Mouse (Mus musculus): ENCODE data around the gene Pak1. TPM values are rescaled to one million over a fixed set of nuclear protein-coding genes. Genes with fewer than 3 reads are reported as not detected.

The Pak1 gene
- total and polyA plus RNA-seq, 3 experiments: 1.1 to 1.6 (median 1.2) TPM

- TF ChIP-seq POLR2A (IDR thresholded peaks at IDR 0.05; ENCODE audit: insufficient read depth, low read depth, low read length): no peak
- no peak for TF ChIP-seq CTCF (IDR thresholded peaks at IDR 0.05)
- TF ChIP-seq EP300 (IDR thresholded peaks at IDR 0.05; ENCODE audit: insufficient read depth, low read depth, low read length): no peak
- Histone ChIP-seq H3K4me3 (no peak overlapping the region), H3K79me2 (replicated peaks; ENCODE audit: control insufficient read depth, insufficient read depth, low read length) (no peaks in the 10 kb centered on the region), H3K27ac (no peak overlapping the region), H3K27me3 (ENCODE audit: control insufficient read depth, insufficient read depth, low read length) (no peaks in the 10 kb centered on the region), H3K36me3 (ENCODE audit: control insufficient read depth, insufficient read depth, low read length) (no peaks in the 10 kb centered on the region), H3K9ac (ENCODE audit: low read depth, low read length) (no peak overlapping the region), H3K4me1 (ENCODE audit: control insufficient read depth, insufficient read depth, low read length) (no peaks in the 10 kb centered on the region)
- DNase-seq: no peak
- intact Hi-C loops (cut with DNase I): no loop called here
- WGBS: 36% methylated on average over 2 of the region's 2 CpGs
Observed at GRCm38 (mm10) chr7:97914833-97915516, 126.6 kb downstream of the Pak1 start.

- intact Hi-C loops (cut with DNase I): no loop called here
- Histone ChIP-seq H3K9ac (ENCODE audit: low read depth, low read length) (no peak within 1 kb of the TSS), H3K4me3 (no peak within 1 kb of the TSS), H3K27me3 (ENCODE audit: control insufficient read depth, insufficient read depth, low read length) (no peaks in the 10 kb centered on the region), H3K27ac (no peak within 1 kb of the TSS), H3K4me1 (ENCODE audit: control insufficient read depth, insufficient read depth, low read length) (no peaks in the 10 kb centered on the region), H3K36me3 (ENCODE audit: control insufficient read depth, insufficient read depth, low read length) (no peaks in the 10 kb centered on the region), H3K79me2 (replicated peaks; ENCODE audit: control insufficient read depth, insufficient read depth, low read length) (no peaks in the 10 kb centered on the region)
- DNase-seq: no peak
- TF ChIP-seq POLR2A (IDR thresholded peaks at IDR 0.05; ENCODE audit: insufficient read depth, low read depth, low read length) (no peak), CTCF (IDR thresholded peaks at IDR 0.05) (no peak), EP300 (IDR thresholded peaks at IDR 0.05; ENCODE audit: insufficient read depth, low read depth, low read length) (no peak)
- 74% methylated on average over 12 of the region's 12 CpGs for WGBS
Observed at GRCm38 (mm10) chr7:97919742-97920141, 131.4 kb downstream of the Pak1 start, which contains the start of gene Gdpd4. Gene Gdpd4 (plus strand): TSS chr7:97919955.

GRCm38 (mm10) chr7:97925819-97926218 lies 137.5 kb downstream of the Pak1 start:
- Histone ChIP-seq H3K27ac (no peak overlapping the region), H3K27me3 (ENCODE audit: control insufficient read depth, insufficient read depth, low read length) (no peaks in the 10 kb centered on the region), H3K36me3 (ENCODE audit: control insufficient read depth, insufficient read depth, low read length) (no peaks in the 10 kb centered on the region), H3K4me3 (no peak overlapping the region), H3K79me2 (replicated peaks; ENCODE audit: control insufficient read depth, insufficient read depth, low read length) (no peaks in the 10 kb centered on the region), H3K9ac (ENCODE audit: low read depth, low read length) (no peak overlapping the region), H3K4me1 (ENCODE audit: control insufficient read depth, insufficient read depth, low read length) (no peaks in the 10 kb centered on the region)
- no peak for DNase-seq
- intact Hi-C loops (cut with DNase I): no loop called here
- TF ChIP-seq POLR2A (IDR thresholded peaks at IDR 0.05; ENCODE audit: insufficient read depth, low read depth, low read length) (no peak), EP300 (IDR thresholded peaks at IDR 0.05; ENCODE audit: insufficient read depth, low read depth, low read length) (no peak), CTCF (IDR thresholded peaks at IDR 0.05) (no peak)
- WGBS: 34% methylated on average over 1 of the region's 1 CpGs

DNA sequence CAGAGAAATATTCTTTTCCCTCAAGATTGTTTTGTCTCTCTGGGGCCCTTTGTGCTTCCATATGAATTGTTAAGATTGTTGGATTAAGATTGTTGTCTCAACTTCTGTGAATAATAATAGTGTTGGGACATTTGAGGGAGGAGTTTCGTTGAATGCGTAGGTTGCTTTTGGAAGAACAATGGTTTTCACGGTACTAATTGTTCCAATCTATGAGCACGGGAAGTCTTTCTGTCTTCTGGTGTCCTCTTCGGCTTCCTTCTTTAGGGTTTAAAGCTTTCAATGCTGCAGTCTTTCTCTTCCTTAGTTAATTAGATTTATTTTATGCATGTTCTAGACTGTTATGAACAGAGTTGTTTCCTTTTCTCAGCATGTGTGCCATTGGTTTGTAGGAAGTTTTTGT lies 138.6 kb downstream of the Pak1 start:
- no peak for DNase-seq
- intact Hi-C loops (cut with DNase I): no loop called here
- H3K27ac ChIP-seq: no peak overlapping the region
- no peaks in the 10 kb centered on the region for H3K27me3 ChIP-seq (ENCODE audit: control insufficient read depth, insufficient read depth, low read length)
- no peaks in the 10 kb centered on the region for H3K36me3 ChIP-seq (ENCODE audit: control insufficient read depth, insufficient read depth, low read length)
- H3K9ac ChIP-seq (ENCODE audit: low read depth, low read length): no peak overlapping the region
- TF ChIP-seq CTCF (IDR thresholded peaks at IDR 0.05): no peak
- TF ChIP-seq EP300 (IDR thresholded peaks at IDR 0.05; ENCODE audit: insufficient read depth, low read depth, low read length): no peak
- TF ChIP-seq POLR2A (IDR thresholded peaks at IDR 0.05; ENCODE audit: insufficient read depth, low read depth, low read length): no peak
- no peaks in the 10 kb centered on the region for H3K4me1 ChIP-seq (ENCODE audit: control insufficient read depth, insufficient read depth, low read length)
- WGBS: 72% methylated on average over 5 of the region's 5 CpGs
- no peaks in the 10 kb centered on the region for H3K79me2 ChIP-seq (replicated peaks; ENCODE audit: control insufficient read depth, insufficient read depth, low read length)
- H3K4me3 ChIP-seq: no peak overlapping the region

DNA sequence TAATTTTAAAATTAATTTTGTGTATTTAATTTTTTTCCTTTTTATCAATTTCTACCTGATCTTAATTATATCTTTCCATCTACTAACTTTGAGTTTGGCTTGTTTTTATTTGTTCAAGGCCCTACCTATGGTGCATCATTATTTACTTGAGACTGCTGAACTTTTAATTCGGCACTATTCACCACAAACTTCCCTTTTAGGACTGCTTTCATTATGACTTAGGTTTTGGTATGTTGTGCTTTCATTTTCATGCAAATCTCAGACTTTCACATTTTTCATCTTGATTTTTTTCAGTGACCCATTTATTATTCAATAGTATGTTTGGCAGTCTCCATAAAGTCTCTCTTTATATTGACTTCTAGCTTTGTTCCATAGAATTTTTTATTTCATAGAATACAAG lies 156.1 kb downstream of the Pak1 start:
- no peak for DNase-seq
- no peaks in the 10 kb centered on the region for H3K79me2 ChIP-seq (replicated peaks; ENCODE audit: control insufficient read depth, insufficient read depth, low read length)
- no peaks in the 10 kb centered on the region for H3K27me3 ChIP-seq (ENCODE audit: control insufficient read depth, insufficient read depth, low read length)
- H3K4me3 ChIP-seq: no peak overlapping the region
- no peak for TF ChIP-seq EP300 (IDR thresholded peaks at IDR 0.05; ENCODE audit: insufficient read depth, low read depth, low read length)
- TF ChIP-seq CTCF (IDR thresholded peaks at IDR 0.05): no peak
- no peak for TF ChIP-seq POLR2A (IDR thresholded peaks at IDR 0.05; ENCODE audit: insufficient read depth, low read depth, low read length)
- no peak overlapping the region for H3K9ac ChIP-seq (ENCODE audit: low read depth, low read length)
- H3K36me3 ChIP-seq (ENCODE audit: control insufficient read depth, insufficient read depth, low read length): no peaks in the 10 kb centered on the region
- intact Hi-C loops (cut with DNase I): no loop called here
- H3K27ac ChIP-seq: no peak overlapping the region
- no peaks in the 10 kb centered on the region for H3K4me1 ChIP-seq (ENCODE audit: control insufficient read depth, insufficient read depth, low read length)
- WGBS: 80% methylated on average over 1 of the region's 1 CpGs

Other genes starting within 250 kb of the Pak1 start
- gene Aamdc, start 209.0 kb upstream of the Pak1 start, total RNA-seq (2021): 10 to 100 TPM; 61.0 to 67.7 TPM
- 62.6 and 77.1 TPM in 2 replicates for gene Aamdc, start 209.0 kb upstream of the Pak1 start, polyA plus RNA-seq (2012; rRNA removed)
- gene Rsf1, start 208.7 kb upstream of the Pak1 start, total RNA-seq (2021): 10 to 100 TPM; 14.6 to 15.7 TPM
- gene Rsf1, start 208.7 kb upstream of the Pak1 start, polyA plus RNA-seq (2012; rRNA removed): 1.5 and 3.0 TPM in 2 replicates
- 10 to 100 TPM; 25.9 to 29.8 TPM for gene Clns1a, start 91.9 kb upstream of the Pak1 start, total RNA-seq (2021)
- gene Clns1a, start 91.9 kb upstream of the Pak1 start, polyA plus RNA-seq (2012; rRNA removed): 18.9 and 35.9 TPM in 2 replicates
- 1 to 10 TPM in 1 of 2 experiments, under 1 TPM in 1; 0.91 to 1.6 TPM for gene Aqp11, start 50.3 kb upstream of the Pak1 start, total RNA-seq (2021)
- 2.6 and 3.0 TPM in 2 replicates for gene Aqp11, start 50.3 kb upstream of the Pak1 start, polyA plus RNA-seq (2012; rRNA removed)
- gene Gdpd4, start 131.4 kb downstream of the Pak1 start, total RNA-seq (2021): not detected
- not detected in 2 replicates for gene Gdpd4, start 131.4 kb downstream of the Pak1 start, polyA plus RNA-seq (2012; rRNA removed)